Mouse (Mus musculus) myocyte (in vitro differentiated cells): ENCODE data around the gene Ppt2.

Experiments used
- CEBPB ChIP-seq: IDR thresholded peaks from 2 replicates; pipeline ENCODE4 v1.6.1; 2011; ENCODE audit warnings: mild to moderate bottlenecking, moderate library complexity; ENCODE audit not compliant: poor library complexity, insufficient read depth, severe bottlenecking
- MAX ChIP-seq: IDR thresholded peaks from one replicate; pipeline ENCODE4 v1.6.1; 2011; ENCODE audit warnings: low read depth, mild to moderate bottlenecking, control low read depth
- POLR2A ChIP-seq: IDR thresholded peaks from one replicate; pipeline ENCODE4 v1.6.1; 2011; ENCODE audit warnings: low read depth, mild to moderate bottlenecking, control low read depth, moderate library complexity; ENCODE audit not compliant: insufficient read length
- POLR2AphosphoS2 ChIP-seq: IDR thresholded peaks from one replicate; pipeline ENCODE4 v1.6.1; 2011; ENCODE audit warnings: low read depth, control low read depth; ENCODE audit not compliant: insufficient read length
- TCF12 ChIP-seq: IDR thresholded peaks from one replicate; pipeline ENCODE4 v1.6.1; 2011; ENCODE audit warnings: mild to moderate bottlenecking, control low read depth; ENCODE audit not compliant: poor library complexity, insufficient read depth, severe bottlenecking
- TCF3 ChIP-seq: IDR thresholded peaks from one replicate; pipeline ENCODE4 v1.6.1; 2011; ENCODE audit warnings: low read depth, control low read depth; ENCODE audit not compliant: insufficient read length

- no peak for TF ChIP-seq POLR2A
- TF ChIP-seq TCF12: no peak
- TF ChIP-seq MAX: no peak
- TF ChIP-seq CEBPB: no peak
- TF ChIP-seq TCF3: no peak
- no peak for TF ChIP-seq POLR2AphosphoS2
These were observed 23.6 kb downstream of the Ppt2 start for GRCm38 (mm10) chr17:34604511-34605237.
